Mouse (Mus musculus): ENCODE measurements around the gene Gm17617. TPM values are rescaled to one million over a fixed set of nuclear protein-coding genes. Genes with fewer than 3 reads are reported as not detected.

Gm17617 gene
- total and polyA plus RNA-seq, 2 experiments from 2014 or later: not detected

DNA sequence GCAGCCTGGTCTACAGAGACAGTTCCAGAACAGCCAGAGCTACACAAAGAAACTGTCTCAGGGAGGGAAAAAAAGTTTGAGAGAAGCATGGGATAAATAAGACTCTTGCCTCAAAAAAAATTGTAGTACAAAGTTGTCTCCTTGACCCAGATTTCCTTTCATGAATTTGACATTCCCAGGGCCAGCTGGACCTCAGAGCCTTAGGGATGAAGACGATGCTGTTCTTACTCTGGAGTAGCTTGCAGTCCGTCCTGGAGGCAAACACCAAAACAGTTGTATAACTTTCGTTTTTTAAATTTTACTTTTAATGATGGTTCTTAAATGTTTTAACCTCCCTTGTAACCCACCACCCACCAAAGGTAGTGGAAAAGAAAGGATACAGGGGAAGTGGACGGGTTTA lies 26.2 kb downstream of the Gm17617 start:
- no peak overlapping the region for H3K4me2 ChIP-seq (ENCODE audit: low read depth, low read length, poor library complexity, severe bottlenecking)
- DNase-seq (ENCODE audit: low spot score): no peak
- no peaks in the 10 kb centered on the region for H3K9me3 ChIP-seq (ENCODE audit: low read length)
- no peak overlapping the region for H3K9ac ChIP-seq (replicated peaks; ENCODE audit: low read length, poor library complexity, severe bottlenecking)
- TF ChIP-seq CTCF (IDR thresholded peaks at IDR 0.05): no peak
- H3K4me1 ChIP-seq (ENCODE audit: insufficient read depth, low read length): no peaks in the 10 kb centered on the region
- no peaks in the 10 kb centered on the region for H3K36me3 ChIP-seq (ENCODE audit: insufficient read depth, low read length)
- ATAC-seq (ENCODE audit: low FRiP score): no peak
- H3K4me3 ChIP-seq (ENCODE audit: low read depth, low read length): no peak overlapping the region
- H3K27me3 ChIP-seq (ENCODE audit: insufficient read depth, low read length): no peaks in the 10 kb centered on the region
- 94% methylated on average over 4 of the region's 4 CpGs for WGBS
- H3K27ac ChIP-seq (ENCODE audit: low read depth, low read length): no peak overlapping the region

DNA sequence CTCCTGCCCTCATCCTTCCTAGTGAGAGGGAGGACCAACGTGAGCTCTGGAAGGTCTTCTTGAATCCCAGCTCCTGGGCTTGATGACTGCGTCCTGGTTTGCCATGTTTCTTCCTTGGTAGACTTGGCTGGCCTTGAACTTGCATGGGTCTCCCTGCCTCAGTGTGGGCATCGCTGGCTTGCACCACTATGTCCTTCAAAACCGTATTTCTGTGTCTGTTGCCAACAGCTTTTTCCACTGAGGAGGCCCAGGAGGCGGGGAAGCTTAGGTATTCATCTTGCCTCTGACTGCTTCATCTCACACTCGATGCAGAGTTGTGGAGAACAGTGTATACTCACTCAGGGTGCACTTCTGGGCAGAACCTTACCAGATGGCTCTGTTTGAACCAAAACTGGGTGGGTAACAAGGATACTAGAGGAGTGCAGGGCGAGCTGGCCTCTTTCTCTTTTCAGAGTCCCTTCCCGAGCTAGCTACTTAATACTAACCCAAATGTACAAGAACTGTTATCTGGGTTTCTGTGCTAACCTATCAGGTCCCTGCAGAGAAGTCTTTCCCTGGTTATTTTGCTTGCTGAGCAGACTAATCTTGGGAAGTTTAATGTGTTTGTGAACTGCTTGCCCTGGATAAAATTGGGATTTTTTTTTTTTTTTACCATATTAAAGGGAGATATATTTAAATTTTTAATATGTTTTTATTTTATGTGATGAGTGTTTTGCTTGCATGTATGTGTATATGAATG lies 27.2 kb downstream of the Gm17617 start:
- no peak for TF ChIP-seq CTCF (IDR thresholded peaks at IDR 0.05)
- Histone ChIP-seq H3K9me3 (ENCODE audit: low read length) (no peaks in the 10 kb centered on the region), H3K27me3 (ENCODE audit: insufficient read depth, low read length) (no peaks in the 10 kb centered on the region), H3K9ac (replicated peaks; ENCODE audit: low read length, poor library complexity, severe bottlenecking) (peak overlapping the region; percentile 96), H3K36me3 (ENCODE audit: insufficient read depth, low read length) (no peaks in the 10 kb centered on the region), H3K4me2 (ENCODE audit: low read depth, low read length, poor library complexity, severe bottlenecking) (peak overlapping the region; percentile 77), H3K4me3 (ENCODE audit: low read depth, low read length) (peak overlapping the region; percentile 90), H3K4me1 (ENCODE audit: insufficient read depth, low read length) (no peaks in the 10 kb centered on the region), H3K27ac (ENCODE audit: low read depth, low read length) (peak overlapping the region; percentile 86)
- DNase-seq (ENCODE audit: low spot score) (no peak), ATAC-seq (ENCODE audit: low FRiP score) (no peak)
- 23% methylated on average over 8 of the region's 8 CpGs for WGBS

DNA sequence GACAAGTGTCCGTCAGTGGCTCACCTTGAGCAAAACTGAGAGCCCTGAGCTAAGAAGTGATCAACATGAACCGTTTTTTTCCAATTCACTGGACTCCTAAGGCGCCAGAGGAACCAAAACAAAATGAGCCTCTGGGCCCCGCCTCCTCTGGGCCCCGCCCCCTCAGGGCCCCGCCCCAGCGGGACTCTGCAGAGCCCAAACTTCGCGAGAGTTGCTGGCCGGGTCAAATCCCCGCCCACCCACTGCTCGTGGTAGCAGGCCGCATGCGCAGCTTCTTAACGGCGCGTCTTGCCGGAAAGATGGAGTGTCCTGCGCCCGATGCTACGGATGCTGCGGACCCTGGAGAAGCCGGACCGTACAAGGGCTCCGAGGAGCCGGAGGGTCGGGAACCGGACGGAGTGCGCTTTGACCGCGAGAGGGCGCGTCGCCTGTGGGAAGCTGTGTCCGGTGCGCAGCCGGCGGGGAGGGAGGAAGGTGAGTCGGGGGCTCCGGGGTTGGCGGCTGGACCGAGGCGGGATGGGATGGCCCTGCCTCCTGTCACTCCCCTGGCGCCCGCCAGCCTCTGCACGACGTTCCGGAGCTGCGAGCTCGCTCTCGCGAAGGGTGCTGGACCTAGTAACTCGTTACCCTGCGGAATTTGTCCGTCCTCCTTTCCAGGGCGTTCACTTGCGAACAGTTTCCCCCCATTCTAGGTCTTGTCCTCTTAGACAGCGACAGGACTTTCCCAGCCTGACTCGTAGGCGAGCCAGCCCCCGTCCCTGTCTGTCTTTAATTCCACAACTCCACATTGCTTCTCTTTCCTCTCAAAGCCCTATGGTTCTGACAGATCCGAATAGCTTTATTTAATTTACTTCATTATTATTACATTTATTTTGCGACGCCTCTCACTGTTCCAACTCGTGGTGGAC lies 28.0 kb downstream of the Gm17617 start, which contains the start of gene Zfp346:
Gene Zfp346, plus strand, starts transcription at position 267 of the 908 bp plus-strand sequence.
- TF ChIP-seq CTCF (IDR thresholded peaks at IDR 0.05): peak; percentile 67
- WGBS: under 1% methylated on average over 55 of the region's 66 CpGs
- ATAC-seq (ENCODE audit: low FRiP score): peak; percentile 92
- H3K4me1 ChIP-seq (ENCODE audit: insufficient read depth, low read length): no peaks in the 10 kb centered on the region
- peak within 1 kb of the TSS; percentile 96 for H3K9ac ChIP-seq (replicated peaks; ENCODE audit: low read length, poor library complexity, severe bottlenecking)
- peak; percentile 97 for DNase-seq (ENCODE audit: low spot score)
- H3K9me3 ChIP-seq (ENCODE audit: low read length): no peaks in the 10 kb centered on the region
- peak within 1 kb of the TSS; percentile 86 for H3K27ac ChIP-seq (ENCODE audit: low read depth, low read length)
- H3K36me3 ChIP-seq (ENCODE audit: insufficient read depth, low read length): no peaks in the 10 kb centered on the region
- H3K4me3 ChIP-seq (ENCODE audit: low read depth, low read length): peak within 1 kb of the TSS; percentile 90
- H3K4me2 ChIP-seq (ENCODE audit: low read depth, low read length, poor library complexity, severe bottlenecking): peak within 1 kb of the TSS; percentile 77
- H3K27me3 ChIP-seq (ENCODE audit: insufficient read depth, low read length): no peaks in the 10 kb centered on the region

DNA sequence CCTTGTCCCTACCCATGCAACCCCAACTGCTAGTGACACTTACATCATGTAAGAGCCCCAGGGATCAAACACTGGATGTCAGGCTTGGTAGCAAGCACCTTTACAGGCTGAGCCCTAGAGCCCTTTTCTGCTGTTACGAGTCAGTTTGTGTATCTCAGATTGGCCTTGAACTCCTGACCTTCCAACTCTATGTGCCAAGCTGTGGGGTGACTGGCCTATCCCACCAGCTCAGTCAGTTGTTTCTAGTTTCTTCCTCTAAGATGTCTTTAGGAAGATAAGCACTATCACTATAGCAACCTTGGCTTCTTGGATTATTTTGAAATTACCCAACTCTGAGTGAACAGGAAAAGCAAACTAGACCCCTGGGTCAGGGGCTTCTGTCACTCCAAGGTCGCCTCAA lies 30.0 kb downstream of the Gm17617 start:
- no peaks in the 10 kb centered on the region for H3K36me3 ChIP-seq (ENCODE audit: insufficient read depth, low read length)
- TF ChIP-seq CTCF (IDR thresholded peaks at IDR 0.05): no peak
- no peak overlapping the region for H3K27ac ChIP-seq (ENCODE audit: low read depth, low read length)
- H3K27me3 ChIP-seq (ENCODE audit: insufficient read depth, low read length): no peaks in the 10 kb centered on the region
- 73% methylated on average over 2 of the region's 2 CpGs for WGBS
- no peak overlapping the region for H3K9ac ChIP-seq (replicated peaks; ENCODE audit: low read length, poor library complexity, severe bottlenecking)
- DNase-seq (ENCODE audit: low spot score): no peak
- H3K4me3 ChIP-seq (ENCODE audit: low read depth, low read length): no peak overlapping the region
- no peak for ATAC-seq (ENCODE audit: low FRiP score)
- H3K4me2 ChIP-seq (ENCODE audit: low read depth, low read length, poor library complexity, severe bottlenecking): no peak overlapping the region
- H3K4me1 ChIP-seq (ENCODE audit: insufficient read depth, low read length): no peaks in the 10 kb centered on the region
- no peaks in the 10 kb centered on the region for H3K9me3 ChIP-seq (ENCODE audit: low read length)

- Histone ChIP-seq H3K9me3 (ENCODE audit: low read length) (no peaks in the 10 kb centered on the region), H3K4me1 (ENCODE audit: insufficient read depth, low read length) (no peaks in the 10 kb centered on the region), H3K27ac (ENCODE audit: low read depth, low read length) (no peak overlapping the region), H3K4me2 (ENCODE audit: low read depth, low read length, poor library complexity, severe bottlenecking) (no peak overlapping the region), H3K36me3 (ENCODE audit: insufficient read depth, low read length) (no peaks in the 10 kb centered on the region), H3K27me3 (ENCODE audit: insufficient read depth, low read length) (no peaks in the 10 kb centered on the region), H3K9ac (replicated peaks; ENCODE audit: low read length, poor library complexity, severe bottlenecking) (no peak overlapping the region), H3K4me3 (ENCODE audit: low read depth, low read length) (no peak overlapping the region)
- WGBS: 97% methylated on average over 3 of the region's 3 CpGs
- TF ChIP-seq CTCF (IDR thresholded peaks at IDR 0.05): no peak
- DNase-seq (ENCODE audit: low spot score) (no peak), ATAC-seq (ENCODE audit: low FRiP score) (no peak)
These were observed 31.0 kb downstream of the Gm17617 start for GRCm38 (mm10) chr13:55102366-55102765.

DNA sequence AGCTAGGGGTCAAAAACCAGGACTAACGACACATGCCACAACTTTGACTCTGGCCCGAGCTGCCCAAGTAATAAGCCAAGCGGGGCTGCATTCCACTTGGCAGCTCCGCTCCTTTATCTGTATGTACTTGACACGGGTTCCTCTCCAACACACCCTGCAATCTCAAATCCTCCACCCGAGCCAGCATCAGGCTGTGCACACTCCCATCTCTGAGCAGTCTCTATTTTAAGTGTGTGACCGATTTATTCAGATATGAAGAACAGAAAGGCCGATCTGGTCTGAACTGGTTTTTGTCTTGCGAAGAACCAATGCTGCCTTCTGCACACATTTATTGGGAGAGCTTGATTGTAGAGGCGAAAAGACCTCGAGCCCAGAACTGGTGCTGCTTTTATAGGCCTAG lies 31.7 kb downstream of the Gm17617 start:
- Histone ChIP-seq H3K9ac (replicated peaks; ENCODE audit: low read length, poor library complexity, severe bottlenecking) (no peak overlapping the region), H3K27ac (ENCODE audit: low read depth, low read length) (no peak overlapping the region), H3K4me1 (ENCODE audit: insufficient read depth, low read length) (no peaks in the 10 kb centered on the region), H3K4me3 (ENCODE audit: low read depth, low read length) (no peak overlapping the region), H3K36me3 (ENCODE audit: insufficient read depth, low read length) (no peaks in the 10 kb centered on the region), H3K4me2 (ENCODE audit: low read depth, low read length, poor library complexity, severe bottlenecking) (no peak overlapping the region), H3K27me3 (ENCODE audit: insufficient read depth, low read length) (no peaks in the 10 kb centered on the region), H3K9me3 (ENCODE audit: low read length) (no peaks in the 10 kb centered on the region)
- ATAC-seq (ENCODE audit: low FRiP score) (no peak), DNase-seq (ENCODE audit: low spot score) (no peak)
- no peak for TF ChIP-seq CTCF (IDR thresholded peaks at IDR 0.05)
- WGBS: 91% methylated on average over 11 of the region's 11 CpGs

Data from midbrain, postnatal 0 days (tissue).